Mouse (Mus musculus) v-Abl transformed pro-B cells (cell line): ENCODE measurements around the gene Pnkd.
"Not testable (repeated sequence)": the region's sequence is repeated elsewhere in the genome, so short reads cannot be mapped to it uniquely, and the experiment has no call there.

Experiments used
- in situ Hi-C, 2 experiments: fragments of 400-800 bp; cut with MboI; formaldehyde crosslinking; loops; one replicate each; pipeline ENCODE4 v1.15.1; 2025; ENCODE audit not compliant: unreplicated experiment in 2 of 2

Pnkd gene

GRCm38 (mm10) chr1:74313049-74313692 is 28.4 kb downstream of the Pnkd start:
- in situ Hi-C loops, result loop anchor here (5.0 kb wide), 4 partner anchors 49 to 106 kb away; partner anchors contain the start of genes Catip (in 2 of the 2) and Ctdsp1 (in 1 of the 2)

GRCm38 (mm10) chr1:74314796-74315195 is 30.1 kb downstream of the Pnkd start:
- in situ Hi-C loops, result loop anchor here (5.0 kb wide), 4 partner anchors 48 to 107 kb away; partner anchors contain the start of genes Catip (in 2 of the 2) and Ctdsp1 (in 1 of the 2)

- in situ Hi-C loops, result no loop called here
These were observed 31.5 kb downstream of the Pnkd start for GRCm38 (mm10) chr1:74316114-74316827.

- in situ Hi-C loops, result no loop called here
These were observed 34.0 kb downstream of the Pnkd start for GRCm38 (mm10) chr1:74318711-74319110.

- in situ Hi-C loops, result no loop called here
These were observed 36.7 kb downstream of the Pnkd start for GRCm38 (mm10) chr1:74321396-74321795.

- in situ Hi-C loops, result not testable (repeated sequence)
These were observed 42.2 kb downstream of the Pnkd start for GRCm38 (mm10) chr1:74326916-74327315.

GRCm38 (mm10) chr1:74329899-74330431 is 45.2 kb downstream of the Pnkd start:
- in situ Hi-C loops, result no loop called here

GRCm38 (mm10) chr1:74331046-74331681 is 46.4 kb downstream of the Pnkd start:
- in situ Hi-C loops, result no loop called here

- in situ Hi-C loops, result no loop called here
These were observed 47.6 kb downstream of the Pnkd start for GRCm38 (mm10) chr1:74332241-74332763.

- in situ Hi-C loops, result no loop called here
These were observed 48.2 kb downstream of the Pnkd start for GRCm38 (mm10) chr1:74332930-74333329.

GRCm38 (mm10) chr1:74334607-74335006 is 49.9 kb downstream of the Pnkd start:
- in situ Hi-C loops, result no loop called here

- in situ Hi-C loops, result no loop called here
These were observed 50.3 kb downstream of the Pnkd start for GRCm38 (mm10) chr1:74335033-74335432.

- in situ Hi-C loops, result no loop called here
These were observed 50.9 kb downstream of the Pnkd start for GRCm38 (mm10) chr1:74335436-74336170.

- in situ Hi-C loops, result no loop called here
These were observed 52.6 kb downstream of the Pnkd start for GRCm38 (mm10) chr1:74337241-74337771.

- in situ Hi-C loops, result no loop called here
These were observed 53.3 kb downstream of the Pnkd start for GRCm38 (mm10) chr1:74338013-74338412.

- in situ Hi-C loops, result no loop called here
These were observed 53.9 kb downstream of the Pnkd start for GRCm38 (mm10) chr1:74338626-74339025.

- in situ Hi-C loops, result no loop called here
These were observed 55.2 kb downstream of the Pnkd start for GRCm38 (mm10) chr1:74339917-74340316.

- in situ Hi-C loops, result no loop called here
These were observed 55.6 kb downstream of the Pnkd start for GRCm38 (mm10) chr1:74340361-74340764.

- in situ Hi-C loops, result not testable (repeated sequence)
These were observed 56.3 kb downstream of the Pnkd start for GRCm38 (mm10) chr1:74340992-74341391.

GRCm38 (mm10) chr1:74341898-74342297 is 57.2 kb downstream of the Pnkd start:
- in situ Hi-C loops, result no loop called here
